Mouse (Mus musculus) testis, adult 2 months (tissue): ENCODE data around the gene Cox19.

Experiments
- CTCF ChIP-seq: fragments of 200-500 bp; IDR thresholded peaks from 2 replicates; pipeline ENCODE4 v1.5.1; 2012; ENCODE audit warnings: low read depth, mild to moderate bottlenecking, inconsistent platforms, low read length, moderate library complexity; ENCODE audit not compliant: control insufficient read depth, insufficient read depth, insufficient replicate concordance
- POLR2A ChIP-seq: fragments of 200-500 bp; IDR thresholded peaks from 2 replicates; pipeline ENCODE4 v1.6.1; 2012; ENCODE audit warnings: low read depth, mild to moderate bottlenecking, inconsistent platforms, low read length, moderate library complexity; ENCODE audit not compliant: control insufficient read depth

GRCm38 (mm10) chr5:139364911-139365571 lies 13.8 kb upstream of the Cox19 start:
- TF ChIP-seq CTCF (no peak), POLR2A (no peak)
